Comparison of ENCODE assay signal across 8 mouse cellular contexts in the genomic region with DNA sequence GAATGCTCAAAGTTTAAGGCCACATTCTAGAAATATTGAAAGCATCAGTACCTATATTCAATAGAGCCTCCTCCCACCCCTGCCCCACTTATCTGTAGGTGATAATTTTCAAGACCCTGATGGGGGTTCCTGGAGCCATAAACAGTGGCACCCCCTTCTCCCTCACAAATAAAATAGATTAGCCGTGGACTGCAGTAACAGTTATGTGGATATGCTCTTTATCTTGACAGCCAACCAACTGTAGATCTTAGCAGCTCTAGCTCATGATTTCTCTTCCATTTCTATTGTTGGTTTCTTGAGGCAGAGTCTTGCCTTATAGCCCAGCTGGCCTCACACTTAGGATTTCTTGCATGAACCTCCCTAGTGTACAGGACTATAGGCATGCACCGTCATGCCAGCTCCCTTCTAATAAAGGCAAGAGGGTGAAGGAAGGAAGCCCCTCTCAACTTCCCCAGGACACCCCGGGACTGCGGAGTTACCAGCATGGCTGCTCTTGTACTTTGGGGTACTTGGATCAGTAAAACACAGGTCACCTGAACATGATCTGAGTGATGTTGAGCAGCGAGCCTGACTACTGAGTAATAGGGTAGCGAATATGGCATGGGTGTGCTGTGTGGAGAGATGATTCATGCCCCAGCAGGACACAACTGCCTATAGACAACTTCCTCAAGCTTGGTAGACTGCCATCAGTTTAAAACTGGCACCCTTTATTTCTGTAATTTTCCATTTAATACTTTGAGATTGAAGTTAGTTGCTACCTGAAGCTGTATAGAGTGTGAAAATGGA.
DNase-seq lines count a peak whose midpoint lies in the region; ATAC-seq and TF ChIP-seq lines count a peak whose summit lies in the region.

No protein-coding gene starts in this region.

- TF ChIP-seq CTCF in liver, postnatal 0 days (IDR thresholded peaks at IDR 0.05; ENCODE audit: low read depth) = no peak

- H3K4me2 ChIP-seq in liver, postnatal 0 days (ENCODE audit: low read depth, low read length) = no peak overlapping the region

- peaks cover 11% of the 10 kb centered on the region; the same call in 1 of the 2 replicates for H3K36me3 ChIP-seq in liver, postnatal 0 days (replicated peaks; ENCODE audit: insufficient read depth, low read length)

- no peaks in the 10 kb centered on the region for H3K9me3 ChIP-seq in liver, postnatal 0 days (ENCODE audit: low read length)

- WGBS in liver, postnatal 0 days (ENCODE audit: insufficient replicate concordance) = 58% methylated on average over 6 of the region's 6 CpGs

- TF ChIP-seq EP300 in liver, postnatal 0 days (IDR thresholded peaks at IDR 0.05; ENCODE audit: low read depth) = no peak

- peaks cover 18% of the 10 kb centered on the region for H3K4me1 ChIP-seq in liver, postnatal 0 days (ENCODE audit: insufficient read depth)

- no peak for ATAC-seq in cerebellum, adult (ENCODE audit: insufficient number of reproducible peaks, low FRiP score, low TSS enrichment)
- ATAC-seq in granulocyte monocyte progenitor cell, adult 5-6 weeks (replicated peaks; ENCODE audit: poor library complexity, severe bottlenecking) = peak; percentile 47; the same call in 1 of the 2 replicates
- ATAC-seq in liver, postnatal 0 days = no peak

- H3K27ac ChIP-seq in liver, postnatal 0 days (ENCODE audit: low read depth) = peak overlapping the region; percentile 48

- no peaks in the 10 kb centered on the region for H3K27me3 ChIP-seq in liver, postnatal 0 days (ENCODE audit: insufficient read depth, low read length)

- no peak overlapping the region for H3K4me3 ChIP-seq in liver, postnatal 0 days (ENCODE audit: low read depth, low read length)

- no peak overlapping the region for H3K9ac ChIP-seq in liver, postnatal 0 days (replicated peaks)

- DNase-seq in cerebellum, adult 9-11 months = peak; percentile 50
- peak; percentile 87 for DNase-seq in 3T3-L1 (ENCODE audit: low read depth, low spot score)
- DNase-seq in liver, postnatal 0 days = no peak
- no peak for DNase-seq in spleen, adult 12 weeks (ENCODE audit: low spot score)
- no peak for DNase-seq in testis, postnatal 10 days (ENCODE audit: low spot score)
- DNase-seq in left cerebral cortex, adult 9 months (ENCODE audit: low spot score in 2 of 2) = no peak

Comparison
In these comparisons a context has a peak if more than half of its experiments do, and no peak if none do; other contexts are left out.
1. DNase-seq: peak in cerebellum, adult 9-11 months (single experiment) and 3T3-L1 (single experiment); none in liver, postnatal 0 days (single experiment), spleen, adult 12 weeks (single experiment), testis, postnatal 10 days (single experiment) and left cerebral cortex, adult 9 months (0 of 2).